Mouse (Mus musculus) macrophage (primary cell): Measurements from ENCODE around the gene Adgrl4. TPM values are rescaled to one million over a fixed set of nuclear protein-coding genes. Genes with fewer than 3 reads are reported as not detected.

Experiments used
- H3K27ac ChIP-seq: fragments of 350-480 bp; formaldehyde crosslinking; 2 replicates; pipeline ENCODE4 v1.9.0; 2021
- H3K36me3 ChIP-seq: fragments of 350-480 bp; formaldehyde crosslinking; 2 replicates; pipeline ENCODE4 v1.9.0; 2021; ENCODE audit errors: inconsistent target
- H3K4me3 ChIP-seq: fragments of 350-480 bp; formaldehyde crosslinking; 2 replicates; pipeline ENCODE4 v1.9.0; 2021; ENCODE audit errors: inconsistent target
- H3K79me2 ChIP-seq: fragments of 350-480 bp; formaldehyde crosslinking; 2 replicates; pipeline ENCODE4 v1.9.0; 2021; ENCODE audit errors: inconsistent target
- WGBS: methylation state at CpG from one replicate; pipeline ENCODE4 v1.1.7; 2026; ENCODE audit warnings: inconsistent platforms; ENCODE audit not compliant: missing documents; 5-methylcytosine and 5-hydroxymethylcytosine counted together
- polyA plus RNA-seq: library from polyadenylated mRNA; stranded (reverse); fragments of 250-400 nt; gene quantifications from 3 replicates; pipeline ENCODE4 v1.2.4, GENCODE M21; 2018; ENCODE audit warnings: inconsistent platforms

Adgrl4 gene
- polyA plus RNA-seq, 1 experiment from 2014 or later: 0.19 TPM

GRCm38 (mm10) chr3:151443486-151443885 lies 5.8 kb downstream of the Adgrl4 start:
- Histone ChIP-seq H3K27ac (no peak overlapping the region), H3K4me3 (no peak overlapping the region), H3K79me2 (no peaks in the 10 kb centered on the region), H3K36me3 (no peaks in the 10 kb centered on the region)
- 60% methylated on average over 5 of the region's 5 CpGs for WGBS

GRCm38 (mm10) chr3:151444284-151444683 lies 6.6 kb downstream of the Adgrl4 start:
- 13% methylated on average over 4 of the region's 4 CpGs for WGBS
- H3K27ac ChIP-seq: no peak overlapping the region
- no peak overlapping the region for H3K4me3 ChIP-seq
- no peaks in the 10 kb centered on the region for H3K36me3 ChIP-seq
- no peaks in the 10 kb centered on the region for H3K79me2 ChIP-seq

- WGBS: 14% methylated on average over 2 of the region's 2 CpGs
- no peaks in the 10 kb centered on the region for H3K79me2 ChIP-seq
Observed at GRCm38 (mm10) chr3:151445936-151446335, 8.2 kb downstream of the Adgrl4 start.

GRCm38 (mm10) chr3:151454985-151455701 lies 17.5 kb downstream of the Adgrl4 start:
- whole genome bisulfite sequencing: 60% methylated on average over 5 of the region's 6 CpGs
- no peak overlapping the region for H3K27ac ChIP-seq
- H3K36me3 ChIP-seq: no peaks in the 10 kb centered on the region
- H3K4me3 ChIP-seq: no peak overlapping the region
- H3K79me2 ChIP-seq: no peaks in the 10 kb centered on the region

More at GRCm38 (mm10) chr3:151445936-151446335, 8.2 kb downstream of the Adgrl4 start:
- Histone ChIP-seq H3K27ac (no peak overlapping the region), H3K4me3 (no peak overlapping the region), H3K36me3 (no peaks in the 10 kb centered on the region)

- H3K4me3 ChIP-seq: no peak overlapping the region
- no peaks in the 10 kb centered on the region for H3K36me3 ChIP-seq
- 64% methylated on average over 3 of the region's 3 CpGs for WGBS
- H3K27ac ChIP-seq: no peak overlapping the region
- H3K79me2 ChIP-seq: no peaks in the 10 kb centered on the region
Observed at GRCm38 (mm10) chr3:151459430-151460190, 21.9 kb downstream of the Adgrl4 start.

- Histone ChIP-seq H3K36me3 (no peaks in the 10 kb centered on the region), H3K79me2 (no peaks in the 10 kb centered on the region), H3K4me3 (no peak overlapping the region), H3K27ac (no peak overlapping the region)
- WGBS: 49% methylated on average over 4 of the region's 4 CpGs
Observed at GRCm38 (mm10) chr3:151465215-151465614, 27.5 kb downstream of the Adgrl4 start.

GRCm38 (mm10) chr3:151488853-151489252 lies 51.2 kb downstream of the Adgrl4 start:
- H3K79me2 ChIP-seq: no peaks in the 10 kb centered on the region
- no peaks in the 10 kb centered on the region for H3K36me3 ChIP-seq
- no peak overlapping the region for H3K4me3 ChIP-seq
- 89% methylated on average over 4 of the region's 4 CpGs for WGBS
- H3K27ac ChIP-seq: no peak overlapping the region

GRCm38 (mm10) chr3:151505606-151506005 lies 67.9 kb downstream of the Adgrl4 start:
- Histone ChIP-seq H3K27ac (no peak overlapping the region), H3K36me3 (no peaks in the 10 kb centered on the region), H3K4me3 (no peak overlapping the region), H3K79me2 (no peaks in the 10 kb centered on the region)
- 100% methylated on average over 3 of the region's 3 CpGs for WGBS

- Histone ChIP-seq H3K36me3 (no peaks in the 10 kb centered on the region), H3K27ac (no peak overlapping the region), H3K79me2 (no peaks in the 10 kb centered on the region), H3K4me3 (no peak overlapping the region)
- WGBS: 80% methylated on average over 5 of the region's 5 CpGs
Observed at GRCm38 (mm10) chr3:151511184-151511583, 73.5 kb downstream of the Adgrl4 start.

GRCm38 (mm10) chr3:151547182-151547581 lies 109.5 kb downstream of the Adgrl4 start:
- 100% methylated on average over 3 of the region's 3 CpGs for WGBS
- H3K27ac ChIP-seq: no peak overlapping the region
- H3K36me3 ChIP-seq: no peaks in the 10 kb centered on the region
- no peak overlapping the region for H3K4me3 ChIP-seq
- H3K79me2 ChIP-seq: no peaks in the 10 kb centered on the region

- H3K27ac ChIP-seq: no peak overlapping the region
Observed at GRCm38 (mm10) chr3:151551002-151551401, 113.3 kb downstream of the Adgrl4 start.

GRCm38 (mm10) chr3:151556635-151557034 lies 118.9 kb downstream of the Adgrl4 start:
- no peaks in the 10 kb centered on the region for H3K36me3 ChIP-seq
- H3K27ac ChIP-seq: no peak overlapping the region
- WGBS: 26% methylated on average over 2 of the region's 2 CpGs
- no peak overlapping the region for H3K4me3 ChIP-seq
- H3K79me2 ChIP-seq: no peaks in the 10 kb centered on the region

More at GRCm38 (mm10) chr3:151551002-151551401, 113.3 kb downstream of the Adgrl4 start:
- no peaks in the 10 kb centered on the region for H3K36me3 ChIP-seq
- H3K4me3 ChIP-seq: no peak overlapping the region
- 80% methylated on average over 5 of the region's 5 CpGs for WGBS
- no peaks in the 10 kb centered on the region for H3K79me2 ChIP-seq

GRCm38 (mm10) chr3:151557125-151557524 lies 119.4 kb downstream of the Adgrl4 start:
- 3% methylated on average over 2 of the region's 2 CpGs for WGBS
- Histone ChIP-seq H3K4me3 (no peak overlapping the region), H3K36me3 (no peaks in the 10 kb centered on the region), H3K27ac (no peak overlapping the region), H3K79me2 (no peaks in the 10 kb centered on the region)

GRCm38 (mm10) chr3:151557607-151558006 lies 119.9 kb downstream of the Adgrl4 start:
- WGBS: 90% methylated on average over 5 of the region's 5 CpGs
- Histone ChIP-seq H3K27ac (no peak overlapping the region), H3K4me3 (no peak overlapping the region), H3K79me2 (no peaks in the 10 kb centered on the region), H3K36me3 (no peaks in the 10 kb centered on the region)

- no peaks in the 10 kb centered on the region for H3K36me3 ChIP-seq
- H3K79me2 ChIP-seq: no peaks in the 10 kb centered on the region
- WGBS: 57% methylated on average over 4 of the region's 4 CpGs
- H3K4me3 ChIP-seq: no peak overlapping the region
- no peak overlapping the region for H3K27ac ChIP-seq
Observed at GRCm38 (mm10) chr3:151558374-151558773, 120.7 kb downstream of the Adgrl4 start.
